Mouse (Mus musculus) embryonic facial prominence, embryonic 10.5 days (tissue): ENCODE results near the gene Tbc1d24. TPM values are rescaled to one million over a fixed set of nuclear protein-coding genes. Genes with fewer than 3 reads are reported as not detected.

Experiments
- DNase-seq: peaks from one replicate; pipeline ENCODE4 v3.0.0-alpha.2; 2017; ENCODE audit warnings: low spot score
- H3K27ac ChIP-seq: fragments of 300-500 bp; sonication (generic); replicated peaks from 2 replicates; pipeline ENCODE4 v1.5.1; 2016; ENCODE audit warnings: mild to moderate bottlenecking
- H3K27me3 ChIP-seq: fragments of 300-500 bp; sonication (generic); replicated peaks from 2 replicates; pipeline ENCODE4 v1.6.1; 2016; ENCODE audit warnings: low read depth, mild to moderate bottlenecking; ENCODE audit not compliant: poor library complexity, severe bottlenecking
- H3K36me3 ChIP-seq: fragments of 300-500 bp; sonication (generic); replicated peaks from 2 replicates; pipeline ENCODE4 v1.6.1; 2016; ENCODE audit warnings: mild to moderate bottlenecking, moderate library complexity
- H3K4me1 ChIP-seq: fragments of 300-500 bp; sonication (generic); 2 replicates; pipeline ENCODE4 v1.6.1; 2016
- H3K4me3 ChIP-seq: fragments of 300-500 bp; sonication (generic); 2 replicates; pipeline ENCODE4 v1.5.1; 2016; ENCODE audit warnings: mild to moderate bottlenecking, moderate library complexity
- H3K9me3 ChIP-seq: fragments of 300-500 bp; sonication (generic); 2 replicates; pipeline ENCODE4 v1.6.1; 2016; ENCODE audit warnings: mild to moderate bottlenecking
- WGBS: fragments of 180-500 bp; shearing (Covaris S2); methylation state at CpG from one replicate; pipeline ENCODE4 v1.1.7; 2016; 5-methylcytosine and 5-hydroxymethylcytosine counted together
- polyA plus RNA-seq: library from polyadenylated mRNA; unstranded; fragments of >200 nt; fragmentation: Nextera tagmentation; extraction: Ambion mirVana; gene quantifications from 2 replicates; pipeline ENCODE4 v1.2.1, GENCODE M21; 2016

The Tbc1d24 gene
- polyA plus RNA-seq, result 6.0 and 6.1 TPM in 2 replicates

- peak within 1 kb of the TSS; percentile 85 for H3K27ac ChIP-seq
- WGBS, result under 1% methylated on average over 65 of the region's 65 CpGs
- no peaks in the 10 kb centered on the region; the same call in 1 of the 2 replicates for H3K36me3 ChIP-seq
- H3K9me3 ChIP-seq, result no peaks in the 10 kb centered on the region
- peak within 1 kb of the TSS; percentile 78 for H3K4me3 ChIP-seq
- peak; percentile 97 for DNase-seq
- H3K4me1 ChIP-seq, result peaks cover 76% of the 10 kb centered on the region
- peaks cover 36% of the 10 kb centered on the region for H3K27me3 ChIP-seq
Measured at GRCm38 (mm10) chr17:24205284-24205888, at the start of gene Tbc1d24. Gene Tbc1d24 (minus strand): TSS chr17:24205562.

- Histone ChIP-seq H3K4me3 (peak overlapping the region; percentile 80), H3K27ac (peak overlapping the region; percentile 97), H3K27me3 (no peaks in the 10 kb centered on the region), H3K36me3 (peaks cover 24% of the 10 kb centered on the region), H3K4me1 (peaks cover 17% of the 10 kb centered on the region), H3K9me3 (no peaks in the 10 kb centered on the region)
- no peak for DNase-seq
- 98% methylated on average over 2 of the region's 2 CpGs for WGBS
Measured at GRCm38 (mm10) chr17:24252329-24252728, 47.0 kb upstream of the Tbc1d24 start.

- DNase-seq, result peak; percentile 98
- WGBS, result 1% methylated on average over 48 of the region's 48 CpGs
- peaks cover 17% of the 10 kb centered on the region for H3K4me1 ChIP-seq
- H3K36me3 ChIP-seq, result peaks cover 32% of the 10 kb centered on the region
- peak within 1 kb of the TSS; percentile 97 for H3K27ac ChIP-seq
- no peaks in the 10 kb centered on the region for H3K9me3 ChIP-seq
- peak within 1 kb of the TSS; percentile 80 for H3K4me3 ChIP-seq
- no peaks in the 10 kb centered on the region for H3K27me3 ChIP-seq
Measured at GRCm38 (mm10) chr17:24251320-24252069, 46.1 kb upstream of the Tbc1d24 start, which contains the start of gene Ccnf. Gene Ccnf (minus strand): TSS chr17:24251484.

- Histone ChIP-seq H3K36me3 (peaks cover 37% of the 10 kb centered on the region), H3K9me3 (no peaks in the 10 kb centered on the region), H3K27me3 (no peaks in the 10 kb centered on the region), H3K27ac (peak overlapping the region; percentile 97), H3K4me3 (peak overlapping the region; percentile 80), H3K4me1 (peaks cover 17% of the 10 kb centered on the region)
- no peak for DNase-seq
- WGBS, result under 1% methylated on average over 32 of the region's 32 CpGs
Measured at GRCm38 (mm10) chr17:24250988-24251319, 45.6 kb upstream of the Tbc1d24 start.

DNA sequence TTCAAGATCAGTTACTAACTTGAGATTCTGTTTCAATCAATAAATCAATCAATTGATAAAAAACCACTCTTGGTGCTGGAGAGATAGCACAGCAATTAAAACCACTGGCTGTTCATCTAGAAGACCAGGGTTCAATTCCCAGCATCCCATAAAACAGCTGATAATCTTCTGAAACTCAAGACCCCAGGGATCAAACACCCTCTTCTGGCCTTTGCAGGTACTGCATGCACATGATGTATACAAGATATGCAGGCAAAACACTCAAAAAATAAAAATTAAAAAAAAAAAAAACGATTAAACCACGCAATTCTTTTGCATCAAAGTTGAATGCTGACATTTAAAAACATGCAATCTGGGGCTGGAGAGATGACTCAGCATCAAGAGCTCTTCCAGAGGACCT, 43.3 kb upstream of the Tbc1d24 start:
- WGBS, result 92% methylated on average over 2 of the region's 2 CpGs
- no peak overlapping the region for H3K27ac ChIP-seq
- H3K4me3 ChIP-seq, result no peak overlapping the region
- peaks cover 56% of the 10 kb centered on the region for H3K36me3 ChIP-seq
- H3K4me1 ChIP-seq, result peaks cover 17% of the 10 kb centered on the region
- no peaks in the 10 kb centered on the region for H3K27me3 ChIP-seq
- H3K9me3 ChIP-seq, result peaks cover 11% of the 10 kb centered on the region
- DNase-seq, result no peak

DNA sequence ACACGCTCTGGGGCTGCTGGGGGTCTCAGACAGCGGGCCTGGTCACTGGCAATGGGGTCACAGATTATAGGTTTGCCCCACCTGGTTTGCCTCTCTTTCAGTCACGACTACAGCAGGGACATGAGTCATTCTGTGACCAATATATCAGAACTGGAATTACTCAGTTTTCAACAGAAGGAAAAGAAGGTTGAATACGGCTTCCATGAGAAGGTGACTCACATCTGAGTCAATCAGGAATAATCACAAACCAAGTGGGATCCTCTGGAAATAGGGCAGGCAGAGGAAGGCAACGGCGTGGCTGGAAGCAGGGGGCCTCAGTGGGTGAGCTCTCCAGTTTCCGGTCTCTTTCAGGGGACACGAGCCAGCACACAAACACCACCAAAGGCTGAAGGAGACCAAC, 38.7 kb upstream of the Tbc1d24 start:
- 98% methylated on average over 8 of the region's 8 CpGs for WGBS
- Histone ChIP-seq H3K27ac (no peak overlapping the region), H3K27me3 (no peaks in the 10 kb centered on the region), H3K4me1 (no peaks in the 10 kb centered on the region), H3K36me3 (peaks cover 95% of the 10 kb centered on the region), H3K9me3 (peaks cover 14% of the 10 kb centered on the region), H3K4me3 (no peak overlapping the region)
- no peak for DNase-seq

DNA sequence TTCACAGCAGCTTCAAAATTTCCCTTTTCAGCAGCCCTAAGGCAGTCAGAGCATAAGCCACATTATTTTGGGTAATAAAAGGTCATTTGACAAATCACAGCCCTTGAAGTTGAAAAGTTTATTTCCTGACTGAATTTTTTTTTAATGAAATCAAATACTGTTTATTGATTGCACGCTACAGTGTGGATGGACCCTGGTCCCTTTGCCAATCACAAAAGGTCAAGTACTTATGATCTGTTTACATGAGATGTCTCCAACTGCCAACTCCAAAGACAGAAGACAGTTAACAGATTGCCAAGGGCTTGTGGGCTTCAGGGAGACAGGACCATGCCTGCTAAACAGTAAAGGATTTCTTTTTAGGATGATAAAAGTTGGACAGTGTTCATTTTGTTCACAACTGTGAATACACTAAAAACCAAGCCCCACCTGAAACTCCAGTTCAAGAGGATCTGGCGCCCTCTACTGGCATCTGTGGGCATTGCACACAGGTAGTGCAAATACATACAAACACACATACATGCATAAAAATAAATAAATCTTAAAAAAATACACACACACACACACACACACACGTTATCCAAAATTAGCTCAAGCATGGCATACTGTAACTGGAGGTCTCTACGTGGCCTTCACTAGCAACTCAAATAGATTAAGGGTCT, 38.1 kb upstream of the Tbc1d24 start:
- H3K4me3 ChIP-seq, result no peak overlapping the region
- H3K27me3 ChIP-seq, result no peaks in the 10 kb centered on the region
- 88% methylated on average over 4 of the region's 4 CpGs for WGBS
- no peaks in the 10 kb centered on the region for H3K4me1 ChIP-seq
- DNase-seq, result peak; percentile 53
- H3K36me3 ChIP-seq, result peaks cover 95% of the 10 kb centered on the region
- no peak overlapping the region for H3K27ac ChIP-seq
- H3K9me3 ChIP-seq, result peaks cover 14% of the 10 kb centered on the region

- no peaks in the 10 kb centered on the region for H3K4me1 ChIP-seq
- no peaks in the 10 kb centered on the region for H3K27me3 ChIP-seq
- no peaks in the 10 kb centered on the region for H3K9me3 ChIP-seq
- no peak for DNase-seq
- no peak overlapping the region for H3K4me3 ChIP-seq
- WGBS, result 94% methylated on average over 7 of the region's 7 CpGs
- H3K36me3 ChIP-seq, result peaks cover 100% of the 10 kb centered on the region
- no peak overlapping the region for H3K27ac ChIP-seq
Measured at GRCm38 (mm10) chr17:24236921-24237320, 31.6 kb upstream of the Tbc1d24 start.

GRCm38 (mm10) chr17:24236479-24236878, 31.1 kb upstream of the Tbc1d24 start:
- Histone ChIP-seq H3K36me3 (peaks cover 100% of the 10 kb centered on the region), H3K9me3 (no peaks in the 10 kb centered on the region), H3K27ac (no peak overlapping the region), H3K4me3 (no peak overlapping the region), H3K27me3 (no peaks in the 10 kb centered on the region), H3K4me1 (no peaks in the 10 kb centered on the region)
- no peak for DNase-seq
- 95% methylated on average over 1 of the region's 1 CpGs for WGBS

DNA sequence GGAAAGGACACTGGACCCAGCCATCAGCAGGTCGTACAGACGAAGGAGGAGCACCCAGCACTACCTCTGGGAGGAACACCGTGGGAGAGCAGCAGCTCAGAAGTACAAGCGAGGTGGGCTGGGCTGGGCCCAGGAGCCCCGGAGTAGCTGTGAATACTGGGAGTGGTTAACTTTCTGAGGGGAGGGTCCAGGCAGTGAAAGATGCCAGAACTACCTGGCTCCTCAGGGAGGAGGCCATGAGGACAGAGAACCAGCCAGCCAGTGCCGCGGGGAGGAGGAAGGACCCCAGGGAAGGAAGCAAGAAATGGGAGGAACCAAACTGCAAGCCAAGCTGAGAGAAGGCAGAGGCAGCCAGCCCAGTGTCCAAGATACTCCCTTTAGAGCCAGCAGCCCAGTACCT, 22.6 kb upstream of the Tbc1d24 start:
- Histone ChIP-seq H3K27ac (no peak overlapping the region), H3K4me3 (no peak overlapping the region), H3K4me1 (no peaks in the 10 kb centered on the region), H3K36me3 (peaks cover 99% of the 10 kb centered on the region), H3K27me3 (no peaks in the 10 kb centered on the region), H3K9me3 (no peaks in the 10 kb centered on the region)
- no peak for DNase-seq
- 88% methylated on average over 7 of the region's 7 CpGs for WGBS

GRCm38 (mm10) chr17:24226721-24227120, 21.4 kb upstream of the Tbc1d24 start:
- H3K4me1 ChIP-seq, result no peaks in the 10 kb centered on the region
- no peaks in the 10 kb centered on the region for H3K27me3 ChIP-seq
- no peak overlapping the region for H3K4me3 ChIP-seq
- WGBS, result 93% methylated on average over 8 of the region's 8 CpGs
- H3K9me3 ChIP-seq, result no peaks in the 10 kb centered on the region
- no peak for DNase-seq
- H3K36me3 ChIP-seq, result peaks cover 98% of the 10 kb centered on the region
- H3K27ac ChIP-seq, result no peak overlapping the region

- H3K4me3 ChIP-seq, result no peak overlapping the region
- no peak for DNase-seq
- peaks cover 89% of the 10 kb centered on the region for H3K36me3 ChIP-seq
- H3K27ac ChIP-seq, result no peak overlapping the region
- peaks cover 4% of the 10 kb centered on the region for H3K4me1 ChIP-seq
- 93% methylated on average over 5 of the region's 5 CpGs for WGBS
- no peaks in the 10 kb centered on the region for H3K9me3 ChIP-seq
- no peaks in the 10 kb centered on the region for H3K27me3 ChIP-seq
Measured at GRCm38 (mm10) chr17:24225851-24226250, 20.5 kb upstream of the Tbc1d24 start.

GRCm38 (mm10) chr17:24224741-24225140, 19.4 kb upstream of the Tbc1d24 start:
- peaks cover 78% of the 10 kb centered on the region for H3K36me3 ChIP-seq
- no peak overlapping the region for H3K4me3 ChIP-seq
- no peak for DNase-seq
- no peak overlapping the region for H3K27ac ChIP-seq
- WGBS, result 88% methylated on average over 10 of the region's 10 CpGs
- H3K27me3 ChIP-seq, result no peaks in the 10 kb centered on the region
- H3K9me3 ChIP-seq, result no peaks in the 10 kb centered on the region
- H3K4me1 ChIP-seq, result peaks cover 10% of the 10 kb centered on the region
